Mouse (Mus musculus) myocyte (in vitro differentiated cells): ENCODE measurements at regions not wholly inside any gene's neighbourhood (a gene's known extent, or its start where the extent isn't known, plus 50 kb on each side); places are given as distances from the start of the nearest gene placed in this dataset.

Experiments
- H3K27me3 ChIP-seq: one replicate; pipeline ENCODE4 v1.6.1; 2011; ENCODE audit not compliant: control insufficient read depth, insufficient read depth, insufficient read length
- H3K36me3 ChIP-seq: one replicate; pipeline ENCODE4 v1.6.1; 2011; ENCODE audit not compliant: control insufficient read depth, insufficient read depth
- H3K4me2 ChIP-seq: one replicate; pipeline ENCODE4 v1.6.1; 2011; ENCODE audit warnings: low read depth, control low read depth
- H3K4me3 ChIP-seq: one replicate; pipeline ENCODE4 v1.5.1; 2011; ENCODE audit warnings: mild to moderate bottlenecking, control low read depth, moderate library complexity
- H3K79me2 ChIP-seq: one replicate; pipeline ENCODE4 v1.6.1; 2011; ENCODE audit not compliant: control insufficient read depth, insufficient read depth
- H3ac ChIP-seq: one replicate; pipeline ENCODE4 v1.6.1; 2011; ENCODE audit not compliant: control insufficient read depth, insufficient read length
- CEBPB ChIP-seq: IDR thresholded peaks from 2 replicates; pipeline ENCODE4 v1.6.1; 2011; ENCODE audit warnings: mild to moderate bottlenecking, moderate library complexity; ENCODE audit not compliant: poor library complexity, insufficient read depth, severe bottlenecking
- E2F4 ChIP-seq: IDR thresholded peaks from one replicate; pipeline ENCODE4 v1.6.1; 2011; ENCODE audit warnings: mild to moderate bottlenecking, control low read depth, moderate library complexity; ENCODE audit not compliant: insufficient read depth
- MAX ChIP-seq: IDR thresholded peaks from one replicate; pipeline ENCODE4 v1.6.1; 2011; ENCODE audit warnings: low read depth, mild to moderate bottlenecking, control low read depth
- MYOD1 ChIP-seq, 3 experiments: IDR thresholded peaks; one replicate each; pipeline ENCODE4 v1.6.1; 2011; ENCODE audit warnings: control low read depth in 2 of 3, low read depth in 2 of 3, mild to moderate bottlenecking in 2 of 3, moderate library complexity in 1 of 3; ENCODE audit not compliant: insufficient read length in 2 of 3, control insufficient read depth in 1 of 3
- MYOG ChIP-seq, 3 experiments: IDR thresholded peaks; one replicate each; pipeline ENCODE4 v1.6.1; 2011; ENCODE audit warnings: control low read depth in 2 of 3, low read depth in 2 of 3, mild to moderate bottlenecking in 2 of 3; ENCODE audit not compliant: insufficient read length in 2 of 3, control insufficient read depth in 1 of 3, insufficient read depth in 1 of 3
- POLR2A ChIP-seq: IDR thresholded peaks from one replicate; pipeline ENCODE4 v1.6.1; 2011; ENCODE audit warnings: low read depth, mild to moderate bottlenecking, control low read depth, moderate library complexity; ENCODE audit not compliant: insufficient read length
- POLR2AphosphoS2 ChIP-seq: IDR thresholded peaks from one replicate; pipeline ENCODE4 v1.6.1; 2011; ENCODE audit warnings: low read depth, control low read depth; ENCODE audit not compliant: insufficient read length
- REST ChIP-seq: IDR thresholded peaks from one replicate; pipeline ENCODE4 v1.6.1; 2011; ENCODE audit warnings: mild to moderate bottlenecking, control low read depth, moderate library complexity; ENCODE audit not compliant: insufficient read depth, insufficient read length
- SRF ChIP-seq: IDR thresholded peaks from one replicate; pipeline ENCODE4 v1.6.1; 2011; ENCODE audit warnings: low read depth; ENCODE audit not compliant: control insufficient read depth, insufficient read length
- TCF12 ChIP-seq: IDR thresholded peaks from one replicate; pipeline ENCODE4 v1.6.1; 2011; ENCODE audit warnings: mild to moderate bottlenecking, control low read depth; ENCODE audit not compliant: poor library complexity, insufficient read depth, severe bottlenecking
- TCF3 ChIP-seq: IDR thresholded peaks from one replicate; pipeline ENCODE4 v1.6.1; 2011; ENCODE audit warnings: low read depth, control low read depth; ENCODE audit not compliant: insufficient read length
- USF1 ChIP-seq: IDR thresholded peaks from one replicate; pipeline ENCODE4 v1.6.1; 2011; ENCODE audit warnings: low read depth, mild to moderate bottlenecking, control low read depth, moderate library complexity

GRCm38 (mm10) chr3:115538355-115538754 is 176.5 kb downstream of the S1pr1 start:
- TF ChIP-seq REST (no peak), POLR2A (no peak), MAX (no peak), E2F4 (no peak), USF1 (no peak), TCF12 (no peak), SRF (no peak), POLR2AphosphoS2 (no peak), MYOD1 (IDR thresholded peaks at IDR 0.05; ENCODE audit: control insufficient read depth in 1 of 3, insufficient read length in 2 of 3, low read depth in 2 of 3) (no peak), MYOG (IDR thresholded peaks at IDR 0.05; ENCODE audit: control insufficient read depth in 1 of 3, insufficient read depth in 1 of 3, insufficient read length in 2 of 3, low read depth in 2 of 3) (no peak), TCF3 (no peak), CEBPB (no peak)
- H3K79me2 ChIP-seq = no peaks in the 10 kb centered on the region

GRCm38 (mm10) chr3:115532141-115532735 is 182.6 kb downstream of the S1pr1 start:
- H3K79me2 ChIP-seq = no peaks in the 10 kb centered on the region
- H3K4me2 ChIP-seq = no peak overlapping the region
- no peaks in the 10 kb centered on the region for H3K27me3 ChIP-seq
- H3ac ChIP-seq = no peak overlapping the region
- no peaks in the 10 kb centered on the region for H3K36me3 ChIP-seq
- H3K4me3 ChIP-seq = no peak overlapping the region
- TF ChIP-seq POLR2AphosphoS2 (no peak), SRF (no peak), CEBPB (no peak), USF1 (no peak), TCF3 (no peak), TCF12 (no peak)

More at GRCm38 (mm10) chr3:115538355-115538754, 176.5 kb downstream of the S1pr1 start:
- H3K4me2 ChIP-seq = no peak overlapping the region
- no peaks in the 10 kb centered on the region for H3K36me3 ChIP-seq
- no peak overlapping the region for H3ac ChIP-seq
- no peaks in the 10 kb centered on the region for H3K27me3 ChIP-seq
- H3K4me3 ChIP-seq = no peak overlapping the region

GRCm38 (mm10) chr3:115530441-115530840 is 184.4 kb downstream of the S1pr1 start:
- Histone ChIP-seq H3K4me3 (no peak overlapping the region), H3K27me3 (no peaks in the 10 kb centered on the region), H3K36me3 (no peaks in the 10 kb centered on the region), H3K79me2 (no peaks in the 10 kb centered on the region), H3ac (no peak overlapping the region), H3K4me2 (no peak overlapping the region)
- TF ChIP-seq MAX = no peak
- no peak for TF ChIP-seq TCF12

- Histone ChIP-seq H3K4me2 (no peak overlapping the region), H3K4me3 (no peak overlapping the region), H3K79me2 (no peaks in the 10 kb centered on the region), H3K27me3 (no peaks in the 10 kb centered on the region), H3K36me3 (no peaks in the 10 kb centered on the region), H3ac (no peak overlapping the region)
- TF ChIP-seq POLR2A (no peak), CEBPB (no peak), SRF (no peak), TCF12 (no peak), USF1 (no peak), MAX (no peak), POLR2AphosphoS2 (no peak), TCF3 (no peak), E2F4 (no peak), MYOD1 (IDR thresholded peaks at IDR 0.05; ENCODE audit: control insufficient read depth in 1 of 3, insufficient read length in 2 of 3, low read depth in 2 of 3) (no peak), MYOG (IDR thresholded peaks at IDR 0.05; ENCODE audit: control insufficient read depth in 1 of 3, insufficient read depth in 1 of 3, insufficient read length in 2 of 3, low read depth in 2 of 3) (no peak), REST (no peak)
Observed at GRCm38 (mm10) chr3:115529918-115530317, 185.0 kb downstream of the S1pr1 start.

- Histone ChIP-seq H3K4me2 (no peak overlapping the region), H3K79me2 (no peaks in the 10 kb centered on the region), H3K27me3 (no peaks in the 10 kb centered on the region), H3ac (no peak overlapping the region), H3K4me3 (no peak overlapping the region), H3K36me3 (no peaks in the 10 kb centered on the region)
- TF ChIP-seq POLR2AphosphoS2 = no peak
- TF ChIP-seq MYOD1 (IDR thresholded peaks at IDR 0.05; ENCODE audit: control insufficient read depth in 1 of 3, insufficient read length in 2 of 3, low read depth in 2 of 3) = no peak
- TF ChIP-seq SRF = no peak
- TF ChIP-seq TCF12 = no peak
- no peak for TF ChIP-seq USF1
- no peak for TF ChIP-seq POLR2A
- TF ChIP-seq CEBPB = no peak
Observed at GRCm38 (mm10) chr3:115523515-115523914, 191.4 kb downstream of the S1pr1 start.
